Mouse (Mus musculus) cerebellum, postnatal 4 days (tissue): ENCODE measurements around the gene Strn3.
"Not testable (repeated sequence)": the region's sequence is repeated elsewhere in the genome, so short reads cannot be mapped to it uniquely, and the experiment has no call there.

Experiments used
- DNase-seq, 2 experiments: peaks; one replicate each; pipeline ENCODE4 v3.0.0; 2022; ENCODE audit warnings: low spot score in 2 of 2, mixed read lengths in 1 of 2

Strn3 gene

GRCm38 (mm10) chr12:51612361-51612760, 79.3 kb downstream of the Strn3 start:
- DNase-seq = no peak

- DNase-seq = no peak
Observed at GRCm38 (mm10) chr12:51606138-51606537, 85.6 kb downstream of the Strn3 start.

- DNase-seq = no peak
Observed at GRCm38 (mm10) chr12:51603306-51603705, 88.4 kb downstream of the Strn3 start.

- DNase-seq = no peak
Observed at GRCm38 (mm10) chr12:51594030-51594470, 97.6 kb downstream of the Strn3 start.

GRCm38 (mm10) chr12:51593229-51594029, 98.3 kb downstream of the Strn3 start, which contains the start of gene Coch:
Gene Coch, plus strand, starts transcription at chr12:51593341.
- peak in 1 of 2 experiments; percentile 18 for DNase-seq

GRCm38 (mm10) chr12:51592888-51593228, 98.8 kb downstream of the Strn3 start:
- DNase-seq = no peak

GRCm38 (mm10) chr12:51591921-51592320, 99.8 kb downstream of the Strn3 start:
- DNase-seq = no peak

- DNase-seq = no peak
Observed at GRCm38 (mm10) chr12:51589263-51589662, 102.4 kb downstream of the Strn3 start.

GRCm38 (mm10) chr12:51577816-51578215, 113.9 kb downstream of the Strn3 start:
- not testable (repeated sequence) for DNase-seq

- no peak for DNase-seq
Observed at GRCm38 (mm10) chr12:51572651-51573050, 119.0 kb downstream of the Strn3 start.

GRCm38 (mm10) chr12:51569944-51570343, 121.8 kb downstream of the Strn3 start:
- DNase-seq = no peak

- no peak for DNase-seq
Observed at GRCm38 (mm10) chr12:51569472-51569871, 122.2 kb downstream of the Strn3 start.

GRCm38 (mm10) chr12:51567225-51567624, 124.5 kb downstream of the Strn3 start:
- DNase-seq = no peak

GRCm38 (mm10) chr12:51561416-51561815, 130.3 kb downstream of the Strn3 start:
- DNase-seq = no peak
